Comparison of ENCODE assay signal across 9 mouse cellular contexts in genomic region chr15:100666219-100666696, GRCm38 (mm10). TPM values are rescaled to one million over a fixed set of nuclear protein-coding genes. Genes with fewer than 3 reads are reported as not detected.
DNase-seq lines count a peak whose midpoint lies in the region; ATAC-seq and TF ChIP-seq lines count a peak whose summit lies in the region.
"Had no signal": no experiment of that assay in that cellular context is flagged by ENCODE, and none has a peak within 500 bp of the region (broad histone marks: within the 10 kb centered on the region; RNA-seq: fewer than 3 reads in every experiment).

No protein-coding gene starts in this region.

- no peak for ATAC-seq in CD4-positive, CD25-positive, alpha-beta regulatory T cell, adult 4 months

- no peaks in the 10 kb centered on the region for H3K27me3 ChIP-seq in megakaryocyte, embryonic 14.5 days (replicated peaks)
- H3K27me3 ChIP-seq: embryonic facial prominence, embryonic 15.5 days had no signal

- peaks cover 76% of the 10 kb centered on the region for H3K36me3 ChIP-seq in megakaryocyte, embryonic 14.5 days (replicated peaks; ENCODE audit: low read length)
- H3K36me3 ChIP-seq: embryonic facial prominence, embryonic 15.5 days had no signal

- TF ChIP-seq CTCF in bone marrow, adult 2 months (IDR thresholded peaks at IDR 0.05; ENCODE audit: control insufficient read depth, insufficient read depth, low read length): no peak

- no peaks in the 10 kb centered on the region for H3K9me3 ChIP-seq in megakaryocyte, embryonic 14.5 days
- H3K9me3 ChIP-seq: embryonic facial prominence, embryonic 15.5 days had no signal

- peak; percentile 39 for DNase-seq in CD4-positive, CD25-positive, alpha-beta regulatory T cell, adult 2 months (ENCODE audit: low read depth, low spot score)
- DNase-seq in heart, postnatal 4 days: peak; percentile 35
- no peak for DNase-seq in cerebellum, adult 9-11 months
- DNase-seq in left cerebral cortex, adult 8-10 months (ENCODE audit: low spot score in 2 of 2): no peak
- no peak for DNase-seq in ovary, postnatal 10 days (ENCODE audit: low spot score)

- peaks cover 8% of the 10 kb centered on the region; the same call in 1 of the 2 replicates for H3K4me1 ChIP-seq in bone marrow, adult 2 months (ENCODE audit: control insufficient read depth, insufficient read depth, low read length)
- H3K4me1 ChIP-seq in megakaryocyte, embryonic 14.5 days: peaks cover 73% of the 10 kb centered on the region

- H3K27ac ChIP-seq in bone marrow, adult 2 months (ENCODE audit: control insufficient read depth, insufficient read depth, low read depth, low read length, poor library complexity): peak overlapping the region; percentile 67
- H3K27ac ChIP-seq: embryonic facial prominence, embryonic 15.5 days had no signal

- under 1% methylated on average over 7 of the region's 7 CpGs for WGBS in bone marrow, adult 2 months

- H3K4me3 ChIP-seq in bone marrow, adult 2 months (replicated peaks; ENCODE audit: control insufficient read depth, low read depth, low read length): peak overlapping the region; percentile 43
- H3K4me3 ChIP-seq in megakaryocyte, embryonic 14.5 days (replicated peaks): peak overlapping the region; percentile 91
- H3K4me3 ChIP-seq: embryonic facial prominence, embryonic 15.5 days had no signal

- no peak for TF ChIP-seq POLR2A in bone marrow, adult 2 months (IDR thresholded peaks at IDR 0.05; ENCODE audit: borderline replicate concordance, control insufficient read depth, low read depth, low read length)

RNA-seq across cellular contexts. Expression of gene Bin2, which starts 3.1 kb away (rescaled TPM):
- 100 to 1,000 TPM; 283 to 390 TPM for polyA plus RNA-seq in CD4-positive, CD25-positive, alpha-beta regulatory T cell, adult 4 months (2017; shearing (Covaris generic))
- polyA plus RNA-seq in bone marrow, adult 2 months (2011; ENCODE audit: insufficient read depth, insufficient read length, low replicate concordance, missing spikeins): 72.6 and 139 TPM in 2 replicates
- 1 to 10 TPM; 1.6 to 2.0 TPM for total RNA-seq in heart, postnatal 4 days (2021)
- 2,082 and 2,619 TPM in 2 replicates for polyA plus RNA-seq in megakaryocyte, embryonic 14.5 days (2012; ENCODE audit: insufficient read depth, low replicate concordance)
- 10 to 100 TPM in 1 of 4 experiments, 1 to 10 TPM in 3; 6.8 to 10.0 (median 7.6) TPM for total RNA-seq in left cerebral cortex, adult 8-10 months (2022)

RNA-seq across cellular contexts. Expression of gene Cela1, which starts 21.5 kb away (rescaled TPM):
- polyA plus RNA-seq in CD4-positive, CD25-positive, alpha-beta regulatory T cell, adult 4 months (2017; shearing (Covaris generic)): 10 to 100 TPM in 1 of 2 experiments, 1 to 10 TPM in 1; 5.7 to 10.5 TPM
- polyA plus RNA-seq in bone marrow, adult 2 months (2011; ENCODE audit: insufficient read depth, insufficient read length, low replicate concordance, missing spikeins): 55.3 and 57.2 TPM in 2 replicates
- total RNA-seq in heart, postnatal 4 days (2021): not detected
- polyA plus RNA-seq in megakaryocyte, embryonic 14.5 days (2012; ENCODE audit: insufficient read depth, low replicate concordance): 12.5 and 23.0 TPM in 2 replicates
- 1 to 10 TPM; 1.7 to 5.8 (median 4.5) TPM for total RNA-seq in left cerebral cortex, adult 8-10 months (2022)

RNA-seq across cellular contexts. Expression of gene Smagp, which starts 29.5 kb away (rescaled TPM):
- not detected for polyA plus RNA-seq in CD4-positive, CD25-positive, alpha-beta regulatory T cell, adult 4 months (2017; shearing (Covaris generic))
- polyA plus RNA-seq in bone marrow, adult 2 months (2011; ENCODE audit: insufficient read depth, insufficient read length, low replicate concordance, missing spikeins): 7.3 and 8.7 TPM in 2 replicates
- total RNA-seq in heart, postnatal 4 days (2021): 10 to 100 TPM; 21.6 to 22.6 TPM
- polyA plus RNA-seq in megakaryocyte, embryonic 14.5 days (2012; ENCODE audit: insufficient read depth, low replicate concordance): 57.2 and 75.5 TPM in 2 replicates
- total RNA-seq in left cerebral cortex, adult 8-10 months (2022): 1 to 10 TPM; 1.9 to 3.1 (median 2.3) TPM

RNA-seq across cellular contexts. Expression of gene Dazap2, which starts 51.1 kb away (rescaled TPM):
- 100 to 1,000 TPM; 682 to 766 TPM for polyA plus RNA-seq in CD4-positive, CD25-positive, alpha-beta regulatory T cell, adult 4 months (2017; shearing (Covaris generic))
- polyA plus RNA-seq in bone marrow, adult 2 months (2011; ENCODE audit: insufficient read depth, insufficient read length, low replicate concordance, missing spikeins): 121 and 138 TPM in 2 replicates
- total RNA-seq in heart, postnatal 4 days (2021): 100 to 1,000 TPM; 147 to 155 TPM
- polyA plus RNA-seq in megakaryocyte, embryonic 14.5 days (2012; ENCODE audit: insufficient read depth, low replicate concordance): 28.5 and 32.0 TPM in 2 replicates
- total RNA-seq in left cerebral cortex, adult 8-10 months (2022): 100 to 1,000 TPM; 118 to 126 (median 122) TPM

Comparison
In these comparisons a context has a peak if more than half of its experiments do, and no peak if none do; other contexts are left out.
1. DNase-seq: peak in CD4-positive, CD25-positive, alpha-beta regulatory T cell, adult 2 months (single experiment) and heart, postnatal 4 days (single experiment); none in cerebellum, adult 9-11 months (single experiment), left cerebral cortex, adult 8-10 months (0 of 2) and ovary, postnatal 10 days (single experiment).